Mouse (Mus musculus) embryo, embryonic 9.5 days (tissue): ENCODE results near the gene Mex3a.
A peak's percentile ranks its signal among the peaks of the same experiment; 100 is the strongest.
"Not testable (repeated sequence)": the region's sequence is repeated elsewhere in the genome, so short reads cannot be mapped to it uniquely, and the experiment has no call there.

Experiments
- DNase-seq: peaks from one replicate; pipeline ENCODE4 v3.0.0-alpha.2; 2017; ENCODE audit errors: extremely low spot score

Mex3a gene

GRCm38 (mm10) chr3:88569694-88570093, 37.5 kb downstream of the Mex3a start:
- no peak for DNase-seq

GRCm38 (mm10) chr3:88570341-88570740, 38.1 kb downstream of the Mex3a start:
- DNase-seq: no peak

- no peak for DNase-seq
Observed at GRCm38 (mm10) chr3:88571856-88572255, 39.7 kb downstream of the Mex3a start.

- no peak for DNase-seq
Observed at GRCm38 (mm10) chr3:88572835-88573234, 40.6 kb downstream of the Mex3a start.

- no peak for DNase-seq
Observed at GRCm38 (mm10) chr3:88573810-88574209, 41.6 kb downstream of the Mex3a start.

- no peak for DNase-seq
Observed at GRCm38 (mm10) chr3:88575540-88575939, 43.3 kb downstream of the Mex3a start, which contains the start of gene Ssr2. Gene Ssr2, plus strand, starts transcription at chr3:88575876.

GRCm38 (mm10) chr3:88577846-88578245, 45.7 kb downstream of the Mex3a start:
- DNase-seq: not testable (repeated sequence)

- no peak for DNase-seq
Observed at GRCm38 (mm10) chr3:88578498-88579424, 46.6 kb downstream of the Mex3a start.

- peak; percentile 80 for DNase-seq
Observed at GRCm38 (mm10) chr3:88579454-88580117, 47.4 kb downstream of the Mex3a start.

- no peak for DNase-seq
Observed at GRCm38 (mm10) chr3:88585769-88586168, 53.6 kb downstream of the Mex3a start.

- no peak for DNase-seq
Observed at GRCm38 (mm10) chr3:88586640-88587039, 54.4 kb downstream of the Mex3a start.

- peak; percentile 17 for DNase-seq
Observed at GRCm38 (mm10) chr3:88590246-88590645, 58.1 kb downstream of the Mex3a start.
